Mouse (Mus musculus) G1E (cell line): ENCODE results near the gene Trpt1.

Experiments
- CTCF ChIP-seq: IDR thresholded peaks from 2 replicates; pipeline ENCODE4 v1.5.1; 2012; ENCODE audit warnings: low read depth, low read length, inconsistent platforms, mixed read lengths
- GATA1 ChIP-seq: IDR thresholded peaks from 2 replicates; pipeline ENCODE4 v1.6.1; 2012; ENCODE audit warnings: borderline replicate concordance, low read length, inconsistent platforms, mixed read lengths
- POLR2AphosphoS5 ChIP-seq: IDR thresholded peaks from 2 replicates; pipeline ENCODE4 v1.6.1; 2012; ENCODE audit warnings: low read depth, low read length, inconsistent platforms; ENCODE audit not compliant: insufficient replicate concordance
- TAL1 ChIP-seq: conservative IDR thresholded peaks from 2 replicates; pipeline ENCODE4 v1.6.1; 2012; ENCODE audit warnings: low read depth, low read length, inconsistent platforms, mixed read lengths

DNA sequence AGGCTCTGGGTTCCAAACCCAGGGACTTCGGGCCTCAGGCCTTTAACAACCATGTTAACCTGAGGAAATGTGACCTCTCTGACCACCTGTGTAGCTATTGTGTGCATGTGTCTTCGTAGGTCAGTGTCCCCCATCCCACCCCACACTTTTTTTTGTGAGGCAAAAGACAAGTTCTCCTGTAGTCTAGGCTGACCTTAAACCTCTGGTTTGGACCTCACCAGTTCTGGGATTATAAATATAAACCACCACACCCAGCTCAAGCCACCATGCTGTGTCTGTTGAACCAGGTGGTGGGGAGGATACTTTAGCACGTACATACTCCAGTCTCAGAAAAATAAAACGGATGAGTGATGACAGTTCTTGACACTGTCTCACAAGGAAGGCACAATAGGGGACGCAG lies 46.0 kb upstream of the Trpt1 start:
- TF ChIP-seq CTCF (no peak), GATA1 (no peak), POLR2AphosphoS5 (no peak), TAL1 (no peak)
